Mouse (Mus musculus): ENCODE results near the gene Rex1bd. TPM values are rescaled to one million over a fixed set of nuclear protein-coding genes. Genes with fewer than 3 reads are reported as not detected.

The Rex1bd gene
- polyA plus RNA-seq, 1 experiment from 2014 or later, result 199 TPM

- 0 out of 2 replicates have a peak, but pooled peaks cover 4% of the 10 kb centered on the region for H3K4me1 ChIP-seq (ENCODE audit: control insufficient read depth, insufficient read depth, low read length)
- peaks cover 36% of the 10 kb centered on the region for H3K27me3 ChIP-seq (replicated peaks; ENCODE audit: control insufficient read depth, insufficient read depth, low read length)
- no peak overlapping the region for H3K27ac ChIP-seq (ENCODE audit: low read depth, low read length)
- H3K4me2 ChIP-seq (ENCODE audit: low read length), result no peak overlapping the region
- ATAC-seq, result no peak
- WGBS, result 83% methylated on average over 3 of the region's 3 CpGs
- H3K36me3 ChIP-seq (ENCODE audit: control insufficient read depth, insufficient read depth, low read length), result no peaks in the 10 kb centered on the region
- H3K9me3 ChIP-seq (replicated peaks; ENCODE audit: control insufficient read depth, low read length), result no peaks in the 10 kb centered on the region
- no peak overlapping the region for H3K4me3 ChIP-seq (ENCODE audit: low read depth, low read length)
- no peak overlapping the region for H3K9ac ChIP-seq (ENCODE audit: low read length)
- DNase-seq (ENCODE audit: low spot score), result no peak
Observed at GRCm38 (mm10) chr8:70481908-70482307, 24.6 kb downstream of the Rex1bd start.

DNA sequence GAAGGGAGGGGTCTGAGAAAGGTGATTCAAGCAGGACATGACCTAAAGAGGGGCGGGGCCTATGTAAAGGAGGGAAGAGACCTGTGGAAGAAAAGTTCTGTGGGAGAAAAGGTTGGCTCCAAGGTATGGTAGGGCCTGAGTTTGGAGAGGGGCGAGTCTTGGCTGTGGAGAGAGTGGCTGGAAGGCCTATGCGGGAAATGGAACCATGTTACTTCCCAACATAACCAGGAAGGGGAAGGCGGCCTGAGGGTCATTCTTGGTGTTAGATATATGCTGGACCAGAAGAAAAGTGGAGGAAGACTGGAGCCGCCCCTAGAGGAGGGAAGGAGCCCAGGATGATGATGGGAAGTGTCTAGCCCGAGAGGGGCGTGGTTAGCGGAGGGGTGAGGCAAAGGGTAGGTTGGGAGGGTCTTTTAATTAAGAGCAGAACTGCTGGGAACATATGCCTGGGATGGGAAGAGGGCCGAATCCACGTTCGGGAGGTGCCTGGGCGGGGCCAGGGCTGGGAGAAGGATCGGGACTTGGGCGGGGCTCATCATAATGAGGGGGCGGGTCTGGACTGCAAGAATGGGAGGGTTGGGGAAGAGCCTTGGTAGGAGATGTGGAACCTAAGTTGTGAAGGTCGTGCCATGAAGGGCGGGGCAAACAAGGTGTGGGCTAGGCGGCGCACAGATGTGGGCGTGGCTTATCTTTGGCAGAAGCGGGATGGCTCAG is 29.1 kb downstream of the Rex1bd start:
- Histone ChIP-seq H3K4me2 (ENCODE audit: low read length) (peak overlapping the region; percentile 71), H3K4me1 (ENCODE audit: control insufficient read depth, insufficient read depth, low read length) (peaks cover 8% of the 10 kb centered on the region; the same call in 1 of the 2 replicates), H3K36me3 (ENCODE audit: control insufficient read depth, insufficient read depth, low read length) (no peaks in the 10 kb centered on the region), H3K27ac (ENCODE audit: low read depth, low read length) (no peak overlapping the region), H3K9me3 (replicated peaks; ENCODE audit: control insufficient read depth, low read length) (no peaks in the 10 kb centered on the region), H3K9ac (ENCODE audit: low read length) (no peak overlapping the region; the same call in 1 of the 2 replicates), H3K27me3 (replicated peaks; ENCODE audit: control insufficient read depth, insufficient read depth, low read length) (peaks cover 11% of the 10 kb centered on the region; the same call in 1 of the 2 replicates), H3K4me3 (ENCODE audit: low read depth, low read length) (peak overlapping the region; percentile 71)
- 2% methylated on average over 21 of the region's 21 CpGs for WGBS
- ATAC-seq, result peak; percentile 40
- no peak for DNase-seq (ENCODE audit: low spot score)

- Histone ChIP-seq H3K9me3 (replicated peaks; ENCODE audit: control insufficient read depth, low read length) (no peaks in the 10 kb centered on the region), H3K4me1 (ENCODE audit: control insufficient read depth, insufficient read depth, low read length) (peaks cover 8% of the 10 kb centered on the region; the same call in 1 of the 2 replicates), H3K4me2 (ENCODE audit: low read length) (peak within 1 kb of the TSS; percentile 71), H3K4me3 (ENCODE audit: low read depth, low read length) (peak within 1 kb of the TSS; percentile 71), H3K27me3 (replicated peaks; ENCODE audit: control insufficient read depth, insufficient read depth, low read length) (peaks cover 4% of the 10 kb centered on the region; the same call in 1 of the 2 replicates), H3K9ac (ENCODE audit: low read length) (peak within 1 kb of the TSS; percentile 87), H3K27ac (ENCODE audit: low read depth, low read length) (no peak within 1 kb of the TSS), H3K36me3 (ENCODE audit: control insufficient read depth, insufficient read depth, low read length) (no peaks in the 10 kb centered on the region)
- ATAC-seq, result peak; percentile 92
- peak; percentile 91 for DNase-seq (ENCODE audit: low spot score)
- under 1% methylated on average over 53 of the region's 53 CpGs for WGBS
Observed at GRCm38 (mm10) chr8:70476333-70477268, 30.0 kb downstream of the Rex1bd start, which contains the start of gene Klhl26. TSS of gene Klhl26 (minus strand) at chr8:70476968.

GRCm38 (mm10) chr8:70471856-70472255 is 34.7 kb downstream of the Rex1bd start:
- no peak for DNase-seq (ENCODE audit: low spot score)
- H3K9ac ChIP-seq (ENCODE audit: low read length), result no peak overlapping the region
- WGBS, result 98% methylated on average over 7 of the region's 7 CpGs

GRCm38 (mm10) chr8:70469938-70470337 is 36.6 kb downstream of the Rex1bd start:
- Histone ChIP-seq H3K27ac (ENCODE audit: low read depth, low read length) (no peak overlapping the region), H3K9ac (ENCODE audit: low read length) (no peak overlapping the region), H3K4me1 (ENCODE audit: control insufficient read depth, insufficient read depth, low read length) (no peaks in the 10 kb centered on the region), H3K9me3 (replicated peaks; ENCODE audit: control insufficient read depth, low read length) (no peaks in the 10 kb centered on the region), H3K4me3 (ENCODE audit: low read depth, low read length) (no peak overlapping the region), H3K27me3 (replicated peaks; ENCODE audit: control insufficient read depth, insufficient read depth, low read length) (no peaks in the 10 kb centered on the region), H3K36me3 (ENCODE audit: control insufficient read depth, insufficient read depth, low read length) (no peaks in the 10 kb centered on the region), H3K4me2 (ENCODE audit: low read length) (no peak overlapping the region)
- ATAC-seq (no peak), DNase-seq (ENCODE audit: low spot score) (no peak)
- 64% methylated on average over 2 of the region's 2 CpGs for WGBS

More at GRCm38 (mm10) chr8:70471856-70472255, 34.7 kb downstream of the Rex1bd start:
- Histone ChIP-seq H3K27ac (ENCODE audit: low read depth, low read length) (no peak overlapping the region), H3K9me3 (replicated peaks; ENCODE audit: control insufficient read depth, low read length) (no peaks in the 10 kb centered on the region), H3K4me3 (ENCODE audit: low read depth, low read length) (no peak overlapping the region), H3K27me3 (replicated peaks; ENCODE audit: control insufficient read depth, insufficient read depth, low read length) (no peaks in the 10 kb centered on the region), H3K4me1 (ENCODE audit: control insufficient read depth, insufficient read depth, low read length) (peaks cover 3% of the 10 kb centered on the region; the same call in 1 of the 2 replicates), H3K36me3 (ENCODE audit: control insufficient read depth, insufficient read depth, low read length) (no peaks in the 10 kb centered on the region), H3K4me2 (ENCODE audit: low read length) (no peak overlapping the region)
- no peak for ATAC-seq

- Histone ChIP-seq H3K4me3 (ENCODE audit: low read depth, low read length) (no peak overlapping the region), H3K9me3 (replicated peaks; ENCODE audit: control insufficient read depth, low read length) (no peaks in the 10 kb centered on the region), H3K27me3 (replicated peaks; ENCODE audit: control insufficient read depth, insufficient read depth, low read length) (no peaks in the 10 kb centered on the region), H3K4me2 (ENCODE audit: low read length) (no peak overlapping the region), H3K27ac (ENCODE audit: low read depth, low read length) (no peak overlapping the region), H3K36me3 (ENCODE audit: control insufficient read depth, insufficient read depth, low read length) (no peaks in the 10 kb centered on the region), H3K9ac (ENCODE audit: low read length) (no peak overlapping the region), H3K4me1 (ENCODE audit: control insufficient read depth, insufficient read depth, low read length) (no peaks in the 10 kb centered on the region)
- WGBS, result 58% methylated on average over 10 of the region's 10 CpGs
- ATAC-seq (no peak), DNase-seq (ENCODE audit: low spot score) (no peak)
Observed at GRCm38 (mm10) chr8:70469295-70469916, 37.1 kb downstream of the Rex1bd start.

GRCm38 (mm10) chr8:70468733-70469132 is 37.8 kb downstream of the Rex1bd start:
- no peak overlapping the region for H3K4me3 ChIP-seq (ENCODE audit: low read depth, low read length)
- no peak overlapping the region for H3K9ac ChIP-seq (ENCODE audit: low read length)
- ATAC-seq (no peak), DNase-seq (ENCODE audit: low spot score) (no peak)
- no peaks in the 10 kb centered on the region for H3K9me3 ChIP-seq (replicated peaks; ENCODE audit: control insufficient read depth, low read length)
- no peaks in the 10 kb centered on the region for H3K4me1 ChIP-seq (ENCODE audit: control insufficient read depth, insufficient read depth, low read length)
- no peak overlapping the region for H3K27ac ChIP-seq (ENCODE audit: low read depth, low read length)
- no peaks in the 10 kb centered on the region for H3K27me3 ChIP-seq (replicated peaks; ENCODE audit: control insufficient read depth, insufficient read depth, low read length)
- H3K36me3 ChIP-seq (ENCODE audit: control insufficient read depth, insufficient read depth, low read length), result no peaks in the 10 kb centered on the region
- H3K4me2 ChIP-seq (ENCODE audit: low read length), result no peak overlapping the region
- WGBS, result 93% methylated on average over 4 of the region's 4 CpGs

DNA sequence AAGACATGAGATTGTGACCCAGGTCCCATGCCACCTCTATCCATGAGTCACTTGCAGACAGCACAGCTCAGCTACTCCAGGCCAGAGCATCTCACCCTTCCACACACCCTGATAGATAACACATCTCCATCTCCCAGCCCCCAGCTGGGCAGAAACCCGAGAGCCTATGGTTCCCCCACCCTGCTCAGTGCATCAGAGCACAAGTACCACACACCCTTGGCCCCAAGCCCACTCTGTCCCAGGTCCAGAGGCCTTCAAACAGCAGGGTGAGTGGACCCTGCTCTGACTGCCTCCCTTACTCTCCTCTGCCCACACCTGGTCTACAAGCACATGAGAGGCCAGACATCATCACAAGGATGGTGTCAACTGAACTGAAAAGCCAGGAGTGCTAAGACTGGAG is 38.6 kb downstream of the Rex1bd start:
- DNase-seq (ENCODE audit: low spot score) (no peak), ATAC-seq (no peak)
- Histone ChIP-seq H3K9ac (ENCODE audit: low read length) (no peak overlapping the region), H3K9me3 (replicated peaks; ENCODE audit: control insufficient read depth, low read length) (no peaks in the 10 kb centered on the region), H3K4me2 (ENCODE audit: low read length) (no peak overlapping the region), H3K4me1 (ENCODE audit: control insufficient read depth, insufficient read depth, low read length) (no peaks in the 10 kb centered on the region), H3K27ac (ENCODE audit: low read depth, low read length) (no peak overlapping the region), H3K36me3 (ENCODE audit: control insufficient read depth, insufficient read depth, low read length) (no peaks in the 10 kb centered on the region), H3K27me3 (replicated peaks; ENCODE audit: control insufficient read depth, insufficient read depth, low read length) (no peaks in the 10 kb centered on the region), H3K4me3 (ENCODE audit: low read depth, low read length) (no peak overlapping the region)
- 85% methylated on average over 1 of the region's 1 CpGs for WGBS

Measured in forebrain, embryonic 14.5 days (tissue).